Mouse (Mus musculus) heart, embryonic 11.5 days (tissue): Measurements from ENCODE around the gene Cdadc1. TPM values are rescaled to one million over a fixed set of nuclear protein-coding genes. Genes with fewer than 3 reads are reported as not detected.

ENCODE experiments used
- ATAC-seq: fragments of 200-750 bp; cut with Nextera tagmentation; replicated peaks from 2 replicates; pipeline ENCODE4 v1.8.0; 2017; ENCODE audit warnings: moderate library complexity; ENCODE audit not compliant: insufficient number of reproducible peaks, low FRiP score, low TSS enrichment
- H3K27ac ChIP-seq: fragments of 300-500 bp; sonication (generic); 2 replicates; pipeline ENCODE4 v1.5.1; 2014; ENCODE audit warnings: mild to moderate bottlenecking, low read depth, low read length
- H3K27me3 ChIP-seq: fragments of 300-500 bp; sonication (generic); 2 replicates; pipeline ENCODE4 v1.6.1; 2014; ENCODE audit warnings: mild to moderate bottlenecking, low read length, mixed read lengths; ENCODE audit not compliant: control insufficient read depth, insufficient read depth
- H3K36me3 ChIP-seq: fragments of 300-500 bp; sonication (generic); 2 replicates; pipeline ENCODE4 v1.6.1; 2014; ENCODE audit warnings: mild to moderate bottlenecking, low read length, moderate library complexity, mixed read lengths; ENCODE audit not compliant: control insufficient read depth, insufficient read depth
- H3K4me1 ChIP-seq: fragments of 300-500 bp; sonication (generic); 2 replicates; pipeline ENCODE4 v1.6.1; 2014; ENCODE audit warnings: low read length; ENCODE audit not compliant: control insufficient read depth, insufficient read depth
- H3K4me2 ChIP-seq: fragments of 300-500 bp; sonication (generic); 2 replicates; pipeline ENCODE4 v1.6.1; 2014; ENCODE audit warnings: mild to moderate bottlenecking, moderate library complexity
- H3K4me3 ChIP-seq: fragments of 300-500 bp; sonication (generic); 2 replicates; pipeline ENCODE4 v1.5.1; 2014; ENCODE audit warnings: low read depth, low read length
- H3K9ac ChIP-seq: fragments of 300-500 bp; sonication (generic); 2 replicates; pipeline ENCODE4 v1.6.1; 2014; ENCODE audit warnings: mild to moderate bottlenecking, low read depth, low read length, moderate library complexity
- H3K9me3 ChIP-seq: fragments of 300-500 bp; sonication (generic); replicated peaks from 2 replicates; pipeline ENCODE4 v1.6.1; 2016; ENCODE audit warnings: low read length; ENCODE audit not compliant: control insufficient read depth
- WGBS: fragments of 180-500 bp; shearing (Covaris S2); extraction: QIAGEN DNeasy Blood & Tissue Kit; methylation state at CpG from one replicate; pipeline ENCODE4 v1.1.7; 2014; ENCODE audit not compliant: insufficient replicate concordance; 5-methylcytosine and 5-hydroxymethylcytosine counted together
- polyA plus RNA-seq: library from polyadenylated mRNA; unstranded; fragments of >200 nt; fragmentation: Nextera tagmentation; extraction: Ambion mirVana; gene quantifications from 2 replicates; pipeline ENCODE4 v1.2.1, GENCODE M21; 2014

Gene Cdadc1
- polyA plus RNA-seq, 1 experiment from 2014 or later: 26.3 TPM

GRCm38 (mm10) chr14:59633295-59633898 lies 35.6 kb upstream of the Cdadc1 start:
- Histone ChIP-seq H3K4me1 (no peaks in the 10 kb centered on the region), H3K4me2 (no peak overlapping the region), H3K4me3 (no peak overlapping the region), H3K36me3 (peaks cover 3% of the 10 kb centered on the region; the same call in 1 of the 2 replicates), H3K9me3 (no peaks in the 10 kb centered on the region), H3K27me3 (no peaks in the 10 kb centered on the region), H3K27ac (no peak overlapping the region), H3K9ac (no peak overlapping the region)
- ATAC-seq: no peak
- WGBS: 65% methylated on average over 5 of the region's 5 CpGs

GRCm38 (mm10) chr14:59632067-59632466 lies 34.3 kb upstream of the Cdadc1 start:
- WGBS: 70% methylated on average over 6 of the region's 6 CpGs
- ATAC-seq: no peak
- H3K4me2 ChIP-seq: no peak overlapping the region

GRCm38 (mm10) chr14:59630096-59630495 lies 32.3 kb upstream of the Cdadc1 start:
- Histone ChIP-seq H3K4me2 (no peak overlapping the region), H3K36me3 (peaks cover 3% of the 10 kb centered on the region; the same call in 1 of the 2 replicates), H3K9ac (no peak overlapping the region), H3K27ac (no peak overlapping the region), H3K4me1 (no peaks in the 10 kb centered on the region; the same call in 1 of the 2 replicates), H3K4me3 (no peak overlapping the region), H3K9me3 (no peaks in the 10 kb centered on the region), H3K27me3 (no peaks in the 10 kb centered on the region; the same call in 1 of the 2 replicates)
- 90% methylated on average over 9 of the region's 9 CpGs for WGBS
- ATAC-seq: no peak

More at GRCm38 (mm10) chr14:59632067-59632466, 34.3 kb upstream of the Cdadc1 start:
- Histone ChIP-seq H3K27ac (no peak overlapping the region), H3K9ac (no peak overlapping the region), H3K4me3 (no peak overlapping the region), H3K9me3 (no peaks in the 10 kb centered on the region), H3K36me3 (peaks cover 3% of the 10 kb centered on the region; the same call in 1 of the 2 replicates), H3K4me1 (no peaks in the 10 kb centered on the region), H3K27me3 (no peaks in the 10 kb centered on the region)

GRCm38 (mm10) chr14:59629308-59629707 lies 31.5 kb upstream of the Cdadc1 start:
- Histone ChIP-seq H3K9ac (no peak overlapping the region), H3K4me3 (no peak overlapping the region), H3K27ac (no peak overlapping the region), H3K4me2 (no peak overlapping the region), H3K4me1 (peaks cover 3% of the 10 kb centered on the region; the same call in 1 of the 2 replicates), H3K9me3 (no peaks in the 10 kb centered on the region), H3K36me3 (peaks cover 3% of the 10 kb centered on the region; the same call in 1 of the 2 replicates), H3K27me3 (no peaks in the 10 kb centered on the region; the same call in 1 of the 2 replicates)
- WGBS: 89% methylated on average over 15 of the region's 15 CpGs
- no peak for ATAC-seq

- Histone ChIP-seq H3K9me3 (no peaks in the 10 kb centered on the region), H3K9ac (0 out of 2 replicates have a peak overlapping the region, but pooled peaks have one; percentile 16), H3K36me3 (peaks cover 3% of the 10 kb centered on the region; the same call in 1 of the 2 replicates), H3K4me2 (peak overlapping the region; percentile 90), H3K27ac (no peak overlapping the region), H3K4me3 (peak overlapping the region; percentile 68), H3K4me1 (peaks cover 3% of the 10 kb centered on the region; the same call in 1 of the 2 replicates), H3K27me3 (no peaks in the 10 kb centered on the region; the same call in 1 of the 2 replicates)
- no peak for ATAC-seq
- 41% methylated on average over 7 of the region's 7 CpGs for WGBS
Observed at GRCm38 (mm10) chr14:59627823-59628222, 30.1 kb upstream of the Cdadc1 start.

GRCm38 (mm10) chr14:59627142-59627680 lies 29.5 kb upstream of the Cdadc1 start:
- peak overlapping the region; percentile 79; the same call in 1 of the 2 replicates for H3K27ac ChIP-seq
- no peak for ATAC-seq

GRCm38 (mm10) chr14:59626711-59627110 lies 29.0 kb upstream of the Cdadc1 start:
- H3K4me1 ChIP-seq: peaks cover 3% of the 10 kb centered on the region; the same call in 1 of the 2 replicates
- WGBS: 29% methylated on average over 8 of the region's 8 CpGs
- H3K4me3 ChIP-seq: peak overlapping the region; percentile 68
- no peak for ATAC-seq
- H3K4me2 ChIP-seq: peak overlapping the region; percentile 90
- H3K27me3 ChIP-seq: no peaks in the 10 kb centered on the region; the same call in 1 of the 2 replicates
- peak overlapping the region; percentile 81 for H3K9ac ChIP-seq
- no peaks in the 10 kb centered on the region for H3K9me3 ChIP-seq
- peak overlapping the region; percentile 79; the same call in 1 of the 2 replicates for H3K27ac ChIP-seq
- peaks cover 3% of the 10 kb centered on the region; the same call in 1 of the 2 replicates for H3K36me3 ChIP-seq

More at GRCm38 (mm10) chr14:59627142-59627680, 29.5 kb upstream of the Cdadc1 start:
- peak overlapping the region; percentile 90 for H3K4me2 ChIP-seq
- H3K4me3 ChIP-seq: peak overlapping the region; percentile 68
- H3K9me3 ChIP-seq: no peaks in the 10 kb centered on the region
- H3K4me1 ChIP-seq: peaks cover 3% of the 10 kb centered on the region; the same call in 1 of the 2 replicates
- peak overlapping the region; percentile 81 for H3K9ac ChIP-seq
- H3K36me3 ChIP-seq: peaks cover 3% of the 10 kb centered on the region; the same call in 1 of the 2 replicates
- H3K27me3 ChIP-seq: no peaks in the 10 kb centered on the region; the same call in 1 of the 2 replicates
- 33% methylated on average over 9 of the region's 9 CpGs for WGBS

- Histone ChIP-seq H3K27ac (peak overlapping the region; percentile 79), H3K36me3 (peaks cover under 1% of the 10 kb centered on the region; the same call in 1 of the 2 replicates), H3K9me3 (no peaks in the 10 kb centered on the region), H3K9ac (peak overlapping the region; percentile 81), H3K4me3 (peak overlapping the region; percentile 68), H3K4me2 (peak overlapping the region; percentile 90), H3K27me3 (no peaks in the 10 kb centered on the region; the same call in 1 of the 2 replicates), H3K4me1 (peaks cover 3% of the 10 kb centered on the region; the same call in 1 of the 2 replicates)
- under 1% methylated on average over 51 of the region's 51 CpGs for WGBS
- no peak for ATAC-seq
Observed at GRCm38 (mm10) chr14:59625806-59626364, 28.1 kb upstream of the Cdadc1 start.
